Comparison of ENCODE assay signal across 20 mouse cellular contexts in genomic region chr6:94303512-94303911, GRCm38 (mm10). TPM values are rescaled to one million over a fixed set of nuclear protein-coding genes. Genes with fewer than 3 reads are reported as not detected.
DNase-seq lines count a peak whose midpoint lies in the region; ATAC-seq lines count a peak whose summit lies in the region.
"Had no signal": no experiment of that assay in that cellular context is flagged by ENCODE, and none has a peak within 500 bp of the region (broad histone marks: within the 10 kb centered on the region; RNA-seq: fewer than 3 reads in every experiment).

No protein-coding gene starts in this region.

- no peaks in the 10 kb centered on the region for H3K36me3 ChIP-seq in heart, embryonic 13.5 days
- H3K36me3 ChIP-seq: limb, embryonic 12.5 days; liver, embryonic 13.5 days; midbrain, embryonic 12.5 days; neural tube, embryonic 15.5 days had no signal

- H3K27me3 ChIP-seq in heart, embryonic 13.5 days (replicated peaks): no peaks in the 10 kb centered on the region
- H3K27me3 ChIP-seq: CH12.LX; limb, embryonic 12.5 days; liver, embryonic 13.5 days; midbrain, embryonic 12.5 days; neural tube, embryonic 15.5 days had no signal

- DNase-seq in heart, adult 8-10 months (ENCODE audit: low spot score): no peak
- peak; percentile 81 for DNase-seq in 3T3-L1 (ENCODE audit: low read depth, low spot score)
- DNase-seq in NIH3T3 (ENCODE audit: low read depth): peak; percentile 76
- peak; percentile 38 for DNase-seq in heart, postnatal 4 days
- DNase-seq in embryo, embryonic 10 days (ENCODE audit: low spot score): no peak
- no peak for DNase-seq in frontal cortex, postnatal 25 days (ENCODE audit: low spot score in 2 of 2)
- DNase-seq: gastrocnemius, postnatal 25 days; kidney, adult 18-20 months; kidney, postnatal 25 days; liver, embryonic 13.5 days; right cerebral cortex, postnatal 25 days; thymus, postnatal 14 days had no signal

- H3K4me2 ChIP-seq in heart, embryonic 13.5 days: no peak overlapping the region
- H3K4me2 ChIP-seq: limb, embryonic 12.5 days; liver, embryonic 13.5 days; midbrain, embryonic 12.5 days; neural tube, embryonic 15.5 days had no signal

- H3K9ac ChIP-seq in heart, embryonic 13.5 days: no peak overlapping the region
- H3K9ac ChIP-seq: limb, embryonic 12.5 days; liver, embryonic 13.5 days; midbrain, embryonic 12.5 days; neural tube, embryonic 15.5 days had no signal

- H3K9me3 ChIP-seq in heart, embryonic 13.5 days: 0 out of 2 replicates have a peak, but pooled peaks cover 3% of the 10 kb centered on the region
- H3K9me3 ChIP-seq: liver, embryonic 13.5 days; midbrain, embryonic 12.5 days; neural tube, embryonic 15.5 days had no signal

- H3K27ac ChIP-seq in heart, embryonic 13.5 days (replicated peaks): peak overlapping the region; percentile 34
- H3K27ac ChIP-seq: hindbrain, postnatal 0 days; limb, embryonic 12.5 days; liver, embryonic 13.5 days; macrophage; midbrain, embryonic 12.5 days; neural tube, embryonic 15.5 days; stomach, postnatal 0 days had no signal

- 56% methylated on average over 6 of the region's 6 CpGs for WGBS in heart, embryonic 13.5 days

- ATAC-seq in heart, embryonic 13.5 days (ENCODE audit: extremely low read depth, insufficient number of reproducible peaks, low FRiP score, low TSS enrichment): no peak
- ATAC-seq: hindbrain, postnatal 0 days had no signal

- no peak overlapping the region for H3K4me3 ChIP-seq in heart, embryonic 13.5 days
- H3K4me3 ChIP-seq: limb, embryonic 12.5 days; liver, embryonic 13.5 days; midbrain, embryonic 12.5 days; neural tube, embryonic 15.5 days had no signal

- H3K4me1 ChIP-seq in heart, embryonic 13.5 days: peaks cover 32% of the 10 kb centered on the region
- H3K4me1 ChIP-seq: neural tube, embryonic 15.5 days had no signal

RNA-seq across cellular contexts. Expression of gene Magi1, which starts 19.8 kb away (rescaled TPM):
- 7.3 and 7.5 TPM in 2 replicates for polyA plus RNA-seq in heart, embryonic 13.5 days (2015; fragmentation: Nextera tagmentation; extraction: Ambion mirVana)
- 10 to 100 TPM; 11.3 to 16.5 (median 15.2) TPM for total RNA-seq in heart, adult 8-10 months (2022)
- 10 to 100 TPM; 38.9 to 40.6 TPM for total RNA-seq in heart, postnatal 4 days (2021)
- total RNA-seq: CH12.LX had no signal

Comparison
In these comparisons a context has a peak if more than half of its experiments do, and no peak if none do; other contexts are left out.
1. DNase-seq: peak in 3T3-L1 (single experiment), NIH3T3 (single experiment) and heart, postnatal 4 days (single experiment); none in heart, adult 8-10 months (single experiment), embryo, embryonic 10 days (single experiment) and frontal cortex, postnatal 25 days (0 of 2).